In genomic region chr17:12226551-12226950, GRCm38 (mm10) we compare ENCODE assay signal across 8 mouse cellular contexts.
DNase-seq lines count a peak whose midpoint lies in the region; ATAC-seq and TF ChIP-seq lines count a peak whose summit lies in the region.

No protein-coding gene starts in this region.

- H3K27ac ChIP-seq in gastrocnemius, adult 2 months: no peak overlapping the region
- H3K27ac ChIP-seq in embryonic facial prominence, embryonic 10.5 days (replicated peaks): 0 out of 2 replicates have a peak overlapping the region, but pooled peaks have one; percentile 37
- no peak overlapping the region for H3K27ac ChIP-seq in kidney, postnatal 0 days
- H3K27ac ChIP-seq in midbrain, embryonic 14.5 days (replicated peaks; ENCODE audit: low read depth, low read length): no peak overlapping the region

- H3K27me3 ChIP-seq in C2C12 (ENCODE audit: control insufficient read depth, insufficient read depth, insufficient read length): no peaks in the 10 kb centered on the region
- H3K27me3 ChIP-seq in embryonic facial prominence, embryonic 10.5 days (replicated peaks; ENCODE audit: low read depth, poor library complexity, severe bottlenecking): no peaks in the 10 kb centered on the region
- H3K27me3 ChIP-seq in kidney, postnatal 0 days (ENCODE audit: insufficient read depth, low read length): no peaks in the 10 kb centered on the region
- no peaks in the 10 kb centered on the region for H3K27me3 ChIP-seq in midbrain, embryonic 14.5 days (ENCODE audit: control insufficient read depth, insufficient read depth, low read length)

- peak; percentile 53 for DNase-seq in gastrocnemius, adult 2 months
- DNase-seq in gastrocnemius, postnatal 25 days: no peak
- DNase-seq in embryonic facial prominence, embryonic 10.5 days (ENCODE audit: low spot score): peak; percentile 78
- peak; percentile 69 for DNase-seq in kidney, postnatal 0 days (ENCODE audit: low spot score)
- peak; percentile 69 for DNase-seq in midbrain, embryonic 14.5 days
- no peak for DNase-seq in testis, postnatal 10 days (ENCODE audit: low spot score)

- H3K4me3 ChIP-seq in gastrocnemius, adult 2 months: no peak overlapping the region
- no peak overlapping the region for H3K4me3 ChIP-seq in C2C12 (ENCODE audit: insufficient read depth, poor library complexity, severe bottlenecking)
- no peak overlapping the region for H3K4me3 ChIP-seq in embryonic facial prominence, embryonic 10.5 days
- H3K4me3 ChIP-seq in kidney, postnatal 0 days (replicated peaks; ENCODE audit: low read depth, low read length): no peak overlapping the region
- no peak overlapping the region for H3K4me3 ChIP-seq in midbrain, embryonic 14.5 days (replicated peaks; ENCODE audit: low read depth, low read length)

- H3K4me1 ChIP-seq in embryonic facial prominence, embryonic 10.5 days: peaks cover 17% of the 10 kb centered on the region
- H3K4me1 ChIP-seq in kidney, postnatal 0 days (replicated peaks; ENCODE audit: insufficient read depth, low read length): no peaks in the 10 kb centered on the region
- H3K4me1 ChIP-seq in midbrain, embryonic 14.5 days (ENCODE audit: control insufficient read depth, insufficient read depth, low read length): no peaks in the 10 kb centered on the region

- no peak overlapping the region for H3K9ac ChIP-seq in kidney, postnatal 0 days (ENCODE audit: low read depth, low read length)
- H3K9ac ChIP-seq in midbrain, embryonic 14.5 days (replicated peaks; ENCODE audit: low read length): no peak overlapping the region

- WGBS in embryonic facial prominence, embryonic 10.5 days: 39% methylated on average over 12 of the region's 12 CpGs
- WGBS in kidney, postnatal 0 days: 44% methylated on average over 12 of the region's 12 CpGs
- 75% methylated on average over 12 of the region's 12 CpGs for WGBS in midbrain, embryonic 14.5 days

- no peak overlapping the region for H3K4me2 ChIP-seq in kidney, postnatal 0 days (ENCODE audit: low read length)
- no peak overlapping the region for H3K4me2 ChIP-seq in midbrain, embryonic 14.5 days (ENCODE audit: low read length)

- TF ChIP-seq CTCF in gastrocnemius, adult 2 months (IDR thresholded peaks at IDR 0.05): peak; percentile 65
- peak; percentile 10 for TF ChIP-seq CTCF in C2C12 (IDR thresholded peaks at IDR 0.05; ENCODE audit: control insufficient read depth, insufficient read depth, insufficient read length)
- TF ChIP-seq CTCF in kidney, postnatal 0 days (IDR thresholded peaks at IDR 0.05; ENCODE audit: low read depth): peak; percentile 76

- no peak overlapping the region for H3ac ChIP-seq in C2C12 (ENCODE audit: control insufficient read depth, insufficient read length, low read depth)

- peaks cover 14% of the 10 kb centered on the region for H3K36me3 ChIP-seq in C2C12 (ENCODE audit: control insufficient read depth, insufficient read depth)
- H3K36me3 ChIP-seq in embryonic facial prominence, embryonic 10.5 days (replicated peaks): peaks cover 80% of the 10 kb centered on the region
- H3K36me3 ChIP-seq in kidney, postnatal 0 days (ENCODE audit: insufficient read depth, low read length): peaks cover 27% of the 10 kb centered on the region
- peaks cover 61% of the 10 kb centered on the region for H3K36me3 ChIP-seq in midbrain, embryonic 14.5 days (ENCODE audit: control insufficient read depth, insufficient read depth, low read length)

- H3K79me3 ChIP-seq in C2C12 (ENCODE audit: low read depth): no peaks in the 10 kb centered on the region

- ATAC-seq in kidney, postnatal 0 days (replicated peaks; ENCODE audit: low FRiP score, low read depth): peak; percentile 47; the same call in 1 of the 2 replicates
- ATAC-seq in midbrain, embryonic 14.5 days (ENCODE audit: low FRiP score, low TSS enrichment): no peak
- ATAC-seq in erythroblast, adult 5-6 weeks (replicated peaks; ENCODE audit: low FRiP score, poor library complexity, severe bottlenecking): no peak

- no peaks in the 10 kb centered on the region for H3K9me3 ChIP-seq in embryonic facial prominence, embryonic 10.5 days
- H3K9me3 ChIP-seq in kidney, postnatal 0 days (replicated peaks; ENCODE audit: low read length): no peaks in the 10 kb centered on the region
- no peaks in the 10 kb centered on the region for H3K9me3 ChIP-seq in midbrain, embryonic 14.5 days (ENCODE audit: control insufficient read depth, low read length)

- intact Hi-C loops in gastrocnemius, adult 2 months (cut with DNase I): loop anchor here (2.0 kb wide), 1 partner anchor 140 kb away; no protein-coding TSS in a partner anchor

- no peaks in the 10 kb centered on the region for H3K79me2 ChIP-seq in C2C12 (ENCODE audit: control insufficient read depth, insufficient read depth)

TF ChIP-seq in C2C12, 6 proteins besides CTCF, POLR2A, EP300 and RAD21:
- TF ChIP-seq USF1 (IDR thresholded peaks at IDR 0.05; ENCODE audit: low read depth): peak; percentile 33
- peak; percentile 52 for TF ChIP-seq MAX (IDR thresholded peaks at IDR 0.05)
- no peak for TF ChIP-seq FOSL1 (IDR thresholded peaks at IDR 0.05; ENCODE audit: insufficient read depth, low read length, poor library complexity, severe bottlenecking)
- no peak for TF ChIP-seq CEBPB (IDR thresholded peaks at IDR 0.05; ENCODE audit: low read depth)
- TF ChIP-seq MYOG (IDR thresholded peaks at IDR 0.05; ENCODE audit: control insufficient read depth, extremely low read depth, insufficient read length): no peak
- TF ChIP-seq MYOD1 (IDR thresholded peaks at IDR 0.05; ENCODE audit: control insufficient read depth, insufficient read length, low read depth): no peak

Comparison
In these comparisons a context has a peak if more than half of its experiments do, and no peak if none do; other contexts are left out.
1. DNase-seq: peak in gastrocnemius, adult 2 months (single experiment), embryonic facial prominence, embryonic 10.5 days (single experiment), kidney, postnatal 0 days (single experiment) and midbrain, embryonic 14.5 days (single experiment); none in gastrocnemius, postnatal 25 days (single experiment) and testis, postnatal 10 days (single experiment).
2. CTCF ChIP-seq: peak in every context shown above with its lines; median percentile 76 in kidney, postnatal 0 days; 65 in gastrocnemius, adult 2 months; 10 in C2C12.